Mouse (Mus musculus) bone marrow, adult 2 months (tissue): ENCODE data around the gene Zfp106.

Source experiments
- CTCF ChIP-seq: fragments of 200-500 bp; IDR thresholded peaks from 2 replicates; pipeline ENCODE4 v1.5.1; 2011; ENCODE audit warnings: low read length, control low read depth; ENCODE audit not compliant: control insufficient read depth, insufficient read depth
- POLR2A ChIP-seq: fragments of 200-500 bp; IDR thresholded peaks from 2 replicates; pipeline ENCODE4 v1.6.1; 2011; ENCODE audit warnings: low read depth, mild to moderate bottlenecking, control low read depth, low read length, borderline replicate concordance; ENCODE audit not compliant: control insufficient read depth

- TF ChIP-seq CTCF: no peak
- no peak for TF ChIP-seq POLR2A
Measured at GRCm38 (mm10) chr2:120476277-120477087, 87.2 kb downstream of the Zfp106 start.
